Mouse (Mus musculus) lung, postnatal 0 days (tissue): ENCODE results near the gene Osgin1. TPM values are rescaled to one million over a fixed set of nuclear protein-coding genes. Genes with fewer than 3 reads are reported as not detected.

Source experiments
- ATAC-seq: fragments of 200-750 bp; cut with Nextera tagmentation; 2 replicates; pipeline ENCODE4 v1.8.0; 2017; ENCODE audit warnings: moderate library complexity
- DNase-seq: peaks from one replicate; pipeline ENCODE4 v3.0.0-alpha.2; 2016; ENCODE audit warnings: low spot score
- H3K27ac ChIP-seq: fragments of 300-500 bp; sonication (generic); 2 replicates; pipeline ENCODE4 v1.5.1; 2014; ENCODE audit warnings: antibody characterized with exemption, mild to moderate bottlenecking, low read length, mixed read lengths
- H3K27me3 ChIP-seq: fragments of 300-500 bp; sonication (generic); replicated peaks from 2 replicates; pipeline ENCODE4 v1.6.1; 2014; ENCODE audit warnings: low read length, mixed read lengths; ENCODE audit not compliant: insufficient read depth
- H3K36me3 ChIP-seq: fragments of 300-500 bp; sonication (generic); 2 replicates; pipeline ENCODE4 v1.6.1; 2014; ENCODE audit warnings: low read length, mixed read lengths; ENCODE audit not compliant: insufficient read depth
- H3K4me1 ChIP-seq: fragments of 300-500 bp; sonication (generic); 2 replicates; pipeline ENCODE4 v1.6.1; 2014; ENCODE audit warnings: antibody characterized with exemption, low read depth, low read length, mixed read lengths; ENCODE audit not compliant: insufficient read depth
- H3K4me2 ChIP-seq: fragments of 300-500 bp; sonication (generic); replicated peaks from 2 replicates; pipeline ENCODE4 v1.6.1; 2014; ENCODE audit warnings: low read depth, mild to moderate bottlenecking, low read length, moderate library complexity, mixed read lengths
- H3K4me3 ChIP-seq: fragments of 300-500 bp; sonication (generic); 2 replicates; pipeline ENCODE4 v1.5.1; 2014; ENCODE audit warnings: low read depth, low read length
- H3K9ac ChIP-seq: fragments of 300-500 bp; sonication (generic); replicated peaks from 2 replicates; pipeline ENCODE4 v1.6.1; 2014; ENCODE audit warnings: low read depth, mild to moderate bottlenecking
- H3K9me3 ChIP-seq: fragments of 300-500 bp; sonication (generic); 2 replicates; pipeline ENCODE4 v1.6.1; 2016; ENCODE audit warnings: low read length, mixed read lengths
- CTCF ChIP-seq: IDR thresholded peaks from 2 replicates; pipeline ENCODE4 v1.5.1; 2016; ENCODE audit warnings: antibody characterized with exemption, mild to moderate bottlenecking
- EP300 ChIP-seq: IDR thresholded peaks from 2 replicates; pipeline ENCODE4 v1.6.1; 2016; ENCODE audit warnings: antibody characterized with exemption, mild to moderate bottlenecking, control low read depth
- WGBS: fragments of 180-500 bp; shearing (Covaris S2); extraction: QIAGEN DNeasy Blood & Tissue Kit; methylation state at CpG from one replicate; pipeline ENCODE4 v1.1.7; 2014; 5-methylcytosine and 5-hydroxymethylcytosine counted together
- polyA plus RNA-seq: library from polyadenylated mRNA; unstranded; fragments of >200 nt; fragmentation: Nextera tagmentation; extraction: Ambion mirVana; gene quantifications from 2 replicates; pipeline ENCODE4 v1.2.1, GENCODE M21; 2015

Osgin1 gene
- polyA plus RNA-seq, 1 experiment from 2014 or later = 9.7 TPM

DNA sequence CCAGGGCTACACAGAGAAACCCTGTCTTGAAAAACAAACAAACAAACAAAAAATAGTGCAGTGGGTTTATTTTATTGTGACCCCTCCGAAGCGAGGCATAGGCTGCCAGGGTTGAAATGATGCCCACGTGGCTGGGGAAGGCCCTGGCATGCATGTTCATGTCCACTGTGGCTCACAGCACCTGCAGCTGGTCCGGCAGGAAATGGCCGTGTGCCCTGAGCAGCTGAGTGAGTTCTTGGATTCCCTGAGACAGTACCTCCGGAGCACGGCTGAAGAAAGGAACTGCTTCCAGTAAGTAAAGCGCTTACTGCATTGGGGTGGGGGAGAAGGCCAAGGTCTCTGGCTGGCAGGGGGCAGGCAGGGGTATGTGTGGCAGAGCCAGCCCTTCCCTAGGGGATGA lies 34.2 kb downstream of the Osgin1 start:
- DNase-seq = no peak
- no peak overlapping the region for H3K27ac ChIP-seq
- no peaks in the 10 kb centered on the region for H3K9me3 ChIP-seq
- no peak overlapping the region for H3K4me3 ChIP-seq
- H3K4me2 ChIP-seq = no peak overlapping the region
- H3K36me3 ChIP-seq = no peaks in the 10 kb centered on the region
- H3K27me3 ChIP-seq = 0 out of 2 replicates have a peak, but pooled peaks cover 5% of the 10 kb centered on the region
- no peaks in the 10 kb centered on the region for H3K4me1 ChIP-seq
- no peak for TF ChIP-seq EP300
- TF ChIP-seq CTCF = no peak
- no peak overlapping the region for H3K9ac ChIP-seq
- ATAC-seq = no peak
- 76% methylated on average over 8 of the region's 8 CpGs for WGBS

- Histone ChIP-seq H3K4me2 (no peak overlapping the region), H3K27me3 (no peaks in the 10 kb centered on the region), H3K4me1 (no peaks in the 10 kb centered on the region), H3K36me3 (no peaks in the 10 kb centered on the region), H3K4me3 (no peak overlapping the region), H3K9ac (no peak overlapping the region), H3K27ac (no peak overlapping the region), H3K9me3 (no peaks in the 10 kb centered on the region)
- no peak for DNase-seq
- ATAC-seq = no peak
- WGBS = 27% methylated on average over 5 of the region's 5 CpGs
- no peak for TF ChIP-seq EP300
- TF ChIP-seq CTCF = no peak
Observed at GRCm38 (mm10) chr8:119478684-119479083, 44.8 kb downstream of the Osgin1 start.

- H3K4me2 ChIP-seq = no peak overlapping the region
- H3K27me3 ChIP-seq = no peaks in the 10 kb centered on the region
- no peak for ATAC-seq
- TF ChIP-seq CTCF (no peak), EP300 (no peak)
- H3K9me3 ChIP-seq = no peaks in the 10 kb centered on the region
- DNase-seq = no peak
- WGBS = 84% methylated on average over 11 of the region's 11 CpGs
- H3K4me3 ChIP-seq = no peak overlapping the region
- no peak overlapping the region for H3K9ac ChIP-seq
- no peaks in the 10 kb centered on the region for H3K36me3 ChIP-seq
- no peaks in the 10 kb centered on the region for H3K4me1 ChIP-seq
- no peak overlapping the region for H3K27ac ChIP-seq
Observed at GRCm38 (mm10) chr8:119484145-119484896, 50.4 kb downstream of the Osgin1 start.

DNA sequence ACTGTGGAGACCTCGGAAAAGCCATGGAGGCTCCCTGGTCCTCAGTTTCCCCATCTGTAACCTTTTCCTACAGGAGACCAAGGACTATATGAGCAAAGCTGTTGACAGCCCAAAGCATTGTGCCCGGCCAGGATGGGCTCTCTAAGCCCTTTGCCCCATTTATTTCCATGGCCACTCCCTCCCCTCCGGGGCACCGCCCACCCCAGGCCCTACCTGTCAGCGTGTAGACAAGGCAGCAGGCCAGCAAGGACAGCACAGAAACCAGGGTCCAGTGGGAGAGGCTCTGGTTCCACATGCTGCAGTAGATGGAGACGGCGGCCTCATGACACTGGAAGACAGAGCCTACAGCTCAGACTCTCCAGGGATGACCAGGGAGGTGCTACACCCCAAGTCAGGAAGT lies 53.2 kb downstream of the Osgin1 start:
- H3K9me3 ChIP-seq = no peaks in the 10 kb centered on the region
- TF ChIP-seq CTCF (no peak), EP300 (no peak)
- no peak overlapping the region for H3K4me2 ChIP-seq
- DNase-seq = no peak
- no peaks in the 10 kb centered on the region for H3K36me3 ChIP-seq
- no peaks in the 10 kb centered on the region for H3K4me1 ChIP-seq
- H3K27me3 ChIP-seq = no peaks in the 10 kb centered on the region
- H3K4me3 ChIP-seq = no peak overlapping the region
- ATAC-seq = no peak
- 64% methylated on average over 7 of the region's 7 CpGs for WGBS
- H3K27ac ChIP-seq = no peak overlapping the region
- H3K9ac ChIP-seq = no peak overlapping the region

Other genes with a start within 250 kb of the Osgin1 start
- 313 and 315 TPM in 2 replicates for gene Hsbp1, start 89.6 kb upstream of the Osgin1 start, polyA plus RNA-seq
- 18.3 and 19.1 TPM in 2 replicates for gene Mlycd, start 39.2 kb upstream of the Osgin1 start, polyA plus RNA-seq
- 1.2 and 1.8 TPM in 2 replicates for gene Necab2, start 12.6 kb downstream of the Osgin1 start, polyA plus RNA-seq
- gene Slc38a8, start 67.6 kb downstream of the Osgin1 start, polyA plus RNA-seq = not detected in 2 replicates
- gene Mbtps1, start 124.6 kb downstream of the Osgin1 start, polyA plus RNA-seq = 64.4 and 67.4 TPM in 2 replicates
- gene Hsdl1, start 141.1 kb downstream of the Osgin1 start, polyA plus RNA-seq = 26.0 and 27.0 TPM in 2 replicates
- gene Dnaaf1, start 141.1 kb downstream of the Osgin1 start, polyA plus RNA-seq = 2.9 and 4.0 TPM in 2 replicates
- 5.6 and 5.7 TPM in 2 replicates for gene Taf1c, start 171.1 kb downstream of the Osgin1 start, polyA plus RNA-seq
- not detected in 2 replicates for gene Adad2, start 178.6 kb downstream of the Osgin1 start, polyA plus RNA-seq
- 0.07 and 0.08 TPM in 2 replicates for gene Kcng4, start 201.6 kb downstream of the Osgin1 start, polyA plus RNA-seq
- 130 and 164 TPM in 2 replicates for gene Wfdc1, start 232.2 kb downstream of the Osgin1 start, polyA plus RNA-seq